Mouse (Mus musculus) cerebellum, adult 2 months (tissue): ENCODE data around the gene Eif3i.

Experiments used
- CTCF ChIP-seq: fragments of 200-500 bp; IDR thresholded peaks from 2 replicates; pipeline ENCODE4 v1.5.1; 2011; ENCODE audit warnings: low read depth, mild to moderate bottlenecking, control low read depth, low read length, moderate library complexity, borderline replicate concordance; ENCODE audit not compliant: insufficient read depth
- POLR2A ChIP-seq: fragments of 200-500 bp; IDR thresholded peaks from 2 replicates; pipeline ENCODE4 v1.6.1; 2011; ENCODE audit warnings: low read length, control low read depth, borderline replicate concordance; ENCODE audit not compliant: insufficient read depth

DNA sequence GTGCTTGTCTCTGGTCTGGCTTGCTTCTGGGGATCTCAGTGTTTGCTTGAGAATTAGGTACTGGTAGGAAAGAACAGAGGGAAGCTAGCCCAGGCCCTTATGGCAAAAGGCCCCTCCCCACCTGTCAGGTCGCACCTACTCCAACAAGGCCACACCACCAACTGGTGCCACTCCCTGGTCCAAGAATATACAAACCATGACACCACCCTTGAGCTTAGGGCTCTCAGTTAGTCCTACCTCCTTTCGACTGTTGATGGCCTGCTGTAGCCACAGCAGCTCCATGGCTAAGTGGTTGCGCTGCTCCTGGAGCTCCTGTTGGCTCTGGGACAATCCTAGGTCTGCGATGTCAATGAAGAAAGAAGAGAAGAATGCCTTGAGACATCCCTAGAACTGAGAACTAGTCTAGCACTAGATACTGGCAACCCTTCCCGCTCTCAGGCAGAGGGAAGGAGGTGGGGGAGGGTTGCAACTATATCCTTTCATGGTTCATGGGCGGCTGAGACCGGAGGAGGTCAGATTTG, 16.7 kb upstream of the Eif3i start:
- TF ChIP-seq CTCF (no peak), POLR2A (no peak)
